Mouse (Mus musculus): Measurements from ENCODE around the gene Slc39a10. TPM values are rescaled to one million over a fixed set of nuclear protein-coding genes. Genes with fewer than 3 reads are reported as not detected.
A peak's percentile ranks its signal among the peaks of the same experiment; 100 is the strongest.

Gene Slc39a10
- polyA plus RNA-seq, 1 experiment from 2014 or later: 66.4 TPM

GRCm38 (mm10) chr1:46902102-46902683 is 9.5 kb upstream of the Slc39a10 start:
- 55% methylated on average over 2 of the region's 2 CpGs for WGBS
- no peak overlapping the region for H3K27ac ChIP-seq (replicated peaks)
- H3K27me3 ChIP-seq (replicated peaks; ENCODE audit: low read depth, poor library complexity, severe bottlenecking): no peaks in the 10 kb centered on the region
- H3K4me3 ChIP-seq: no peak overlapping the region
- DNase-seq (ENCODE audit: low spot score): no peak
- H3K9me3 ChIP-seq: no peaks in the 10 kb centered on the region
- no peaks in the 10 kb centered on the region for H3K36me3 ChIP-seq (replicated peaks)
- no peaks in the 10 kb centered on the region for H3K4me1 ChIP-seq

GRCm38 (mm10) chr1:46894281-46894842 is 1.7 kb upstream of the Slc39a10 start:
- WGBS: 20% methylated on average over 7 of the region's 7 CpGs
- Histone ChIP-seq H3K27ac (replicated peaks) (peak overlapping the region; percentile 44), H3K4me3 (no peak overlapping the region), H3K36me3 (replicated peaks) (no peaks in the 10 kb centered on the region), H3K27me3 (replicated peaks; ENCODE audit: low read depth, poor library complexity, severe bottlenecking) (no peaks in the 10 kb centered on the region), H3K9me3 (no peaks in the 10 kb centered on the region), H3K4me1 (peaks cover 11% of the 10 kb centered on the region)
- peak; percentile 14 for DNase-seq (ENCODE audit: low spot score)

GRCm38 (mm10) chr1:46888726-46889125 is 3.9 kb downstream of the Slc39a10 start:
- peaks cover 36% of the 10 kb centered on the region for H3K4me1 ChIP-seq
- H3K4me3 ChIP-seq: no peak overlapping the region
- 32% methylated on average over 4 of the region's 4 CpGs for WGBS
- peak overlapping the region; percentile 57 for H3K27ac ChIP-seq (replicated peaks)
- no peaks in the 10 kb centered on the region for H3K9me3 ChIP-seq
- DNase-seq (ENCODE audit: low spot score): peak; percentile 44
- H3K36me3 ChIP-seq (replicated peaks): no peaks in the 10 kb centered on the region
- no peaks in the 10 kb centered on the region for H3K27me3 ChIP-seq (replicated peaks; ENCODE audit: low read depth, poor library complexity, severe bottlenecking)

DNA sequence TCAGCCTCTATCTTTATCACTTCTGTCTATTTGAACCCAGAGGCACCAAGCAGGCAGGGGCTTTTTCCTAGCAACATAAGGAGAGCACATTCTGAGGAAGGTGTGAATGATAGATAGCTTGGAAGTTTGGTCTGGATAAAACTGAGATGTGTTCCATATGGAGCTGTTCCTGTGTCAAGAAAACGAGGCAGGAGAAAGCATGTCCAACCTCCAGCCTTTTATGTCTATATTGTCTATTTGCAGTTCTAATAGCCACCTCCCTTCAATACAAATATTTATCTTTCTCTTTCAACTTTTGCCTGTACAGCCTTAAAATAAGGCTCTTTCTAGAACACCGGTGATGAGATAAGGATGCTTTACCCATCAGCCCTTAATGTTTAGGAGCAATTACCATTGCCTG is 4.3 kb downstream of the Slc39a10 start:
- H3K36me3 ChIP-seq (replicated peaks): no peaks in the 10 kb centered on the region
- DNase-seq (ENCODE audit: low spot score): no peak
- 34% methylated on average over 2 of the region's 2 CpGs for WGBS
- peaks cover 36% of the 10 kb centered on the region for H3K4me1 ChIP-seq
- H3K9me3 ChIP-seq: no peaks in the 10 kb centered on the region
- no peak overlapping the region for H3K4me3 ChIP-seq
- H3K27ac ChIP-seq (replicated peaks): peak overlapping the region; percentile 57
- no peaks in the 10 kb centered on the region for H3K27me3 ChIP-seq (replicated peaks; ENCODE audit: low read depth, poor library complexity, severe bottlenecking)

- DNase-seq (ENCODE audit: low spot score): peak; percentile 32
- Histone ChIP-seq H3K9me3 (no peaks in the 10 kb centered on the region), H3K27ac (replicated peaks) (peak overlapping the region; percentile 57), H3K27me3 (replicated peaks; ENCODE audit: low read depth, poor library complexity, severe bottlenecking) (no peaks in the 10 kb centered on the region), H3K4me3 (0 out of 2 replicates have a peak overlapping the region, but pooled peaks have one; percentile 3), H3K4me1 (peaks cover 36% of the 10 kb centered on the region), H3K36me3 (replicated peaks) (no peaks in the 10 kb centered on the region)
- WGBS: 19% methylated on average over 6 of the region's 6 CpGs
Observed at GRCm38 (mm10) chr1:46887908-46888307, 4.7 kb downstream of the Slc39a10 start.

- Histone ChIP-seq H3K9me3 (no peaks in the 10 kb centered on the region), H3K4me1 (peaks cover 36% of the 10 kb centered on the region), H3K4me3 (no peak overlapping the region), H3K36me3 (replicated peaks) (no peaks in the 10 kb centered on the region), H3K27me3 (replicated peaks; ENCODE audit: low read depth, poor library complexity, severe bottlenecking) (no peaks in the 10 kb centered on the region), H3K27ac (replicated peaks) (peak overlapping the region; percentile 55; the same call in 1 of the 2 replicates)
- peak; percentile 39 for DNase-seq (ENCODE audit: low spot score)
- 29% methylated on average over 9 of the region's 9 CpGs for WGBS
Observed at GRCm38 (mm10) chr1:46886091-46886490, 6.6 kb downstream of the Slc39a10 start.

GRCm38 (mm10) chr1:46885231-46885630 is 7.4 kb downstream of the Slc39a10 start:
- Histone ChIP-seq H3K27ac (replicated peaks) (peak overlapping the region; percentile 66), H3K36me3 (replicated peaks) (no peaks in the 10 kb centered on the region), H3K9me3 (no peaks in the 10 kb centered on the region), H3K4me1 (peaks cover 36% of the 10 kb centered on the region), H3K4me3 (no peak overlapping the region), H3K27me3 (replicated peaks; ENCODE audit: low read depth, poor library complexity, severe bottlenecking) (no peaks in the 10 kb centered on the region)
- WGBS: 10% methylated on average over 3 of the region's 3 CpGs
- DNase-seq (ENCODE audit: low spot score): peak; percentile 33

GRCm38 (mm10) chr1:46879951-46880350 is 12.7 kb downstream of the Slc39a10 start:
- Histone ChIP-seq H3K27me3 (replicated peaks; ENCODE audit: low read depth, poor library complexity, severe bottlenecking) (no peaks in the 10 kb centered on the region), H3K4me3 (no peak overlapping the region), H3K36me3 (replicated peaks) (no peaks in the 10 kb centered on the region), H3K9me3 (no peaks in the 10 kb centered on the region), H3K27ac (replicated peaks) (no peak overlapping the region), H3K4me1 (peaks cover under 1% of the 10 kb centered on the region; the same call in 1 of the 2 replicates)
- no peak for DNase-seq (ENCODE audit: low spot score)

DNA sequence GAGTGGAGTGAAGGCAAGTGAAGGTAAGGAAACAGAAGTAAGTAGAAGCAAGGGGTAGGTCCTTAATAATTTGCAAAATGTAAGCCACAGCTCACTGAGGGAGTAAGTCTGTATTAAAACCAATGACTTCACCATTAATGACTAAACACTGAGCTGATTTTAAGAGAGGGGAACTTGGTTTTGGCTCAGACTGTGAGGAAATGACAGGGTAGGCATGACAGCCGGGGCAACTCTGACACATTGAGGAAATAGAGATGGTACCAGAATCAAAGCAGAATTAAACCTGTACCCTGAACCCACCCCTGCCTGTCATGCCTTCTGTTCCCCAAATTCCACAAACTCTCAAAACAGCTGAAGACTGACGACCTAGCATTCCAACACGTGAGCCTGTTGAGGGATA is 18.9 kb downstream of the Slc39a10 start:
- H3K36me3 ChIP-seq (replicated peaks): no peaks in the 10 kb centered on the region
- no peak overlapping the region for H3K4me3 ChIP-seq
- H3K27me3 ChIP-seq (replicated peaks; ENCODE audit: low read depth, poor library complexity, severe bottlenecking): no peaks in the 10 kb centered on the region
- H3K27ac ChIP-seq (replicated peaks): no peak overlapping the region
- no peaks in the 10 kb centered on the region for H3K4me1 ChIP-seq
- WGBS: 71% methylated on average over 3 of the region's 3 CpGs
- DNase-seq (ENCODE audit: low spot score): no peak
- H3K9me3 ChIP-seq: no peaks in the 10 kb centered on the region

- Histone ChIP-seq H3K9me3 (no peaks in the 10 kb centered on the region), H3K27ac (replicated peaks) (no peak overlapping the region), H3K36me3 (replicated peaks) (no peaks in the 10 kb centered on the region), H3K4me1 (no peaks in the 10 kb centered on the region), H3K4me3 (no peak overlapping the region), H3K27me3 (replicated peaks; ENCODE audit: low read depth, poor library complexity, severe bottlenecking) (no peaks in the 10 kb centered on the region)
- no peak for DNase-seq (ENCODE audit: low spot score)
Observed at GRCm38 (mm10) chr1:46869788-46870187, 22.9 kb downstream of the Slc39a10 start.

DNA sequence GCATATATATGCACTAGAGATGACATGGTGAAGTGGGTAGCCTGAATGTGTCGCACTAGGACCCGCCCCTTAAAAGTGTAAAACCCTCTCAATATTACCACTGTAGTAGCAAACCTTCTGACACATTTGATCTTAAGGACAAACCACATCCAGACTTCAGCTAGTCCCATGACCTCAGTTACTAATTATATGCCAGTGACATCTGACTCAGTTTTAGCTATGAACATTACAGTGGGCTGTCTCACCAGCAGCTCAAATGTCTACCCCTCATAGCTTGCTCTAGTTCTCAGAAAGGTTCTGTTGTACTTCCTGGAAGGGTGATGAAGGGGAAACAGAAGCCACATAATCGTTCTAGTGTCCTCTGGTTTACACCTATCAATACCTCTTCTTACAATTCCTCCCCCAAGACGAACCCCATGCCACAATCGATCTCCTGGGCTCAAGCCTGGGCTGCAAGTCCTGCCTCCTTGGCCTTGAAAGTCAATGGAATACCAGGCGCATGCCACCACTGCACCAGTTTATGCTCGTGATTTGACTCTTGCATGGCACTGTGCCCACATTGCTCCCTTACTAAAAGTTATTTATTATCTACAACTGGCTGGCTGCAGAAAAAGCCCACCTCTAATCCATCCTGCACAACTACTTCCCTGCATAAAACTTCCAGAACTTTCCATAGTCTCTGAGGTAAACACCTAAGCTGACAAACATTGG is 28.3 kb downstream of the Slc39a10 start:
- H3K4me3 ChIP-seq: no peak overlapping the region
- no peak overlapping the region for H3K27ac ChIP-seq (replicated peaks)
- H3K4me1 ChIP-seq: no peaks in the 10 kb centered on the region
- no peaks in the 10 kb centered on the region for H3K27me3 ChIP-seq (replicated peaks; ENCODE audit: low read depth, poor library complexity, severe bottlenecking)
- DNase-seq (ENCODE audit: low spot score): no peak
- 84% methylated on average over 7 of the region's 7 CpGs for WGBS
- no peaks in the 10 kb centered on the region for H3K9me3 ChIP-seq
- H3K36me3 ChIP-seq (replicated peaks): no peaks in the 10 kb centered on the region

- Histone ChIP-seq H3K27ac (replicated peaks) (no peak overlapping the region), H3K4me3 (no peak overlapping the region), H3K27me3 (replicated peaks; ENCODE audit: low read depth, poor library complexity, severe bottlenecking) (no peaks in the 10 kb centered on the region), H3K9me3 (no peaks in the 10 kb centered on the region), H3K4me1 (no peaks in the 10 kb centered on the region), H3K36me3 (replicated peaks) (no peaks in the 10 kb centered on the region)
- WGBS: 77% methylated on average over 2 of the region's 2 CpGs
- DNase-seq (ENCODE audit: low spot score): no peak
Observed at GRCm38 (mm10) chr1:46863434-46863833, 29.2 kb downstream of the Slc39a10 start.

GRCm38 (mm10) chr1:46860082-46860481 is 32.6 kb downstream of the Slc39a10 start:
- Histone ChIP-seq H3K36me3 (replicated peaks) (no peaks in the 10 kb centered on the region), H3K4me1 (no peaks in the 10 kb centered on the region)

More at GRCm38 (mm10) chr1:46860082-46860481, 32.6 kb downstream of the Slc39a10 start:
- DNase-seq (ENCODE audit: low spot score): no peak
- 80% methylated on average over 1 of the region's 1 CpGs for WGBS
- Histone ChIP-seq H3K9me3 (no peaks in the 10 kb centered on the region), H3K27me3 (replicated peaks; ENCODE audit: low read depth, poor library complexity, severe bottlenecking) (no peaks in the 10 kb centered on the region), H3K4me3 (no peak overlapping the region), H3K27ac (replicated peaks) (no peak overlapping the region)
